Mouse (Mus musculus) intestine, embryonic 14.5 days (tissue): ENCODE data around the gene Vmn1r223. TPM values are rescaled to one million over a fixed set of nuclear protein-coding genes. Genes with fewer than 3 reads are reported as not detected.
"Not testable (repeated sequence)": the region's sequence is repeated elsewhere in the genome, so short reads cannot be mapped to it uniquely, and the experiment has no call there.

ENCODE experiments used
- ATAC-seq: fragments of 200-750 bp; cut with Nextera tagmentation; replicated peaks from 2 replicates; pipeline ENCODE4 v1.8.0; 2017; ENCODE audit warnings: low read depth, moderate number of reproducible peaks, moderate TSS enrichment, moderate library complexity; ENCODE audit not compliant: low FRiP score, low TSS enrichment
- DNase-seq: peaks from one replicate; pipeline ENCODE4 v3.0.0-alpha.2; 2018; ENCODE audit warnings: low spot score
- H3K27ac ChIP-seq: fragments of 300-500 bp; sonication (generic); 2 replicates; pipeline ENCODE4 v1.5.1; 2014; ENCODE audit warnings: low read depth, mild to moderate bottlenecking, control low read depth
- H3K27me3 ChIP-seq: fragments of 300-500 bp; sonication (generic); replicated peaks from 2 replicates; pipeline ENCODE4 v1.6.1; 2014; ENCODE audit warnings: low read length, control low read depth; ENCODE audit not compliant: control insufficient read depth, insufficient read depth
- H3K36me3 ChIP-seq: fragments of 300-500 bp; sonication (generic); 2 replicates; pipeline ENCODE4 v1.6.1; 2014; ENCODE audit warnings: low read length, control low read depth; ENCODE audit not compliant: control insufficient read depth, insufficient read depth
- H3K4me1 ChIP-seq: fragments of 300-500 bp; sonication (generic); replicated peaks from 2 replicates; pipeline ENCODE4 v1.6.1; 2014; ENCODE audit warnings: low read length, control low read depth, mixed read lengths; ENCODE audit not compliant: control insufficient read depth, insufficient read depth
- H3K4me2 ChIP-seq: fragments of 300-500 bp; sonication (generic); 2 replicates; pipeline ENCODE4 v1.6.1; 2014; ENCODE audit warnings: low read length
- H3K4me3 ChIP-seq: fragments of 300-500 bp; sonication (generic); 2 replicates; pipeline ENCODE4 v1.5.1; 2014; ENCODE audit warnings: low read depth, low read length, control low read depth, mixed read lengths
- H3K9ac ChIP-seq: fragments of 300-500 bp; sonication (generic); 2 replicates; pipeline ENCODE4 v1.6.1; 2014; ENCODE audit warnings: mild to moderate bottlenecking, low read length
- H3K9me3 ChIP-seq: fragments of 300-500 bp; sonication (generic); 2 replicates; pipeline ENCODE4 v1.6.1; 2016; ENCODE audit warnings: low read length, control low read depth; ENCODE audit not compliant: control insufficient read depth
- WGBS: fragments of 180-500 bp; shearing (Covaris S2); extraction: QIAGEN DNeasy Blood & Tissue Kit; methylation state at CpG from one replicate; pipeline ENCODE4 v1.1.7; 2014; 5-methylcytosine and 5-hydroxymethylcytosine counted together
- polyA plus RNA-seq: library from polyadenylated mRNA; unstranded; fragments of >200 nt; fragmentation: Nextera tagmentation; extraction: Ambion mirVana; gene quantifications from 2 replicates; pipeline ENCODE4 v1.2.1, GENCODE M21; 2014

The Vmn1r223 gene
- not detected in 2 replicates for polyA plus RNA-seq

DNA sequence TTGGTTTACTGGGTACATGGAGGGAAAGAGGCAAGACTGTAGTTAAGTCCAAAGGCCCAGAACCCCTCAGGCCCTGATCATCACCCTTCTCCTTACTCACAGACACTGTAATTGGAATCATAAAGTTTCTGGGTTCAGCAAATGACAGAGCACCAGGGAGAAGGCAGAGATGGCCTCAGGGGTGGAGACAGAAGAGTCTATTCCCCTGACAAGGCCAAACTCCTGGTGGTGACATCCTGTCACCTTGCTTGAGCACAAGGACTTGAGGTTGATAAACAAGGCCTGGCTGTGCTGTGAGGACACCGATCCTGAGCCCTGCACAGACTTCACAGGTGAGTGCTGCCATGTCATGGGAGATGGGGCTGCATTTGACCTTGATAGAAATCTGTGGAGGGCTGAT is at the start of gene Vmn1r223:
TSS of gene Vmn1r223 (plus strand) at position 301 of the 400 bp plus-strand sequence.
- H3K9ac ChIP-seq, H3K36me3 ChIP-seq, H3K9me3 ChIP-seq, H3K4me3 ChIP-seq, H3K27ac ChIP-seq, ATAC-seq, H3K4me2 ChIP-seq, H3K27me3 ChIP-seq, H3K4me1 ChIP-seq, DNase-seq: not testable (repeated sequence)
- WGBS = 92% methylated on average over 1 of the region's 1 CpGs

DNA sequence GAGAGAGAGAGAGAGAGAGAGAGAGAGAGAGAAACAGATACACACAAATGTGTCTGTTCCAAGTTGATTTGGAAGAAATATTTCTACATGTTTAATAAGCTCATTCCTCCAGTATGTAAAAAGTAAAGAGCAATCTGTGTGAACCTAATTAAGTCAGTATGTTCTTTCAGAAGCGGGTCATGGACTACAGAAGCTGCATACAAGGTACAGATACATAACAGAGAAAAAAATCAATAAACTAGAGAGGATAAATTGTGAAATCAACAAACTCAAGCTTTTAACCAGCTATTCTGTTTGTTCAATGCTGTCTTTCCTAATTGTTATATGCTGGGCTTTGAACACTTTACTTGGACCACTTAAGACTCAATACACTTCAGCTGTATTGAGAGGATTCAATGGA is 43.0 kb upstream of the Vmn1r223 start:
- ATAC-seq, H3K27ac ChIP-seq, H3K9ac ChIP-seq, H3K9me3 ChIP-seq, H3K4me2 ChIP-seq, H3K4me1 ChIP-seq, DNase-seq, H3K27me3 ChIP-seq, H3K4me3 ChIP-seq, H3K36me3 ChIP-seq: not testable (repeated sequence)
- WGBS = 78% methylated on average over 1 of the region's 1 CpGs

DNA sequence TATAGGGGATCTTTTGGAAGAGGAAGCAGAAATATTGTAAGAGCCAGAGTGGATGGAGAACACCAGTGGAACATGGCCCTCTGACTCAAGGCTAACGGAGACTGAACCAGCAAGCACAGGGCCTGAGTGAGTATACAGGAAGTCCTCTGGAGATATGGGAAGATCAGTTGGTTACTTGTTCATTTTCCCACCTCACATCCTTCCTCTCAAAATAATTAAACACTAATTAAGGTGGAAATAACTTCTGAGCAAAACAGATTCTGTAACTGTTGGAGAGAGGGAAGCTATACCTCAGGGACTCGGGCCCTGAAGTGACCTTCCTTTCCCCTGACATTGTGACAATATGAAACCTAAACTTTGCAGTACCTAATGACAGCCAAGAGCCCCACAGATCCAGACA is 33.1 kb upstream of the Vmn1r223 start, which contains the start of gene Vmn1r221:
TSS of gene Vmn1r221 (plus strand) at position 301 of the 400 bp plus-strand sequence.
- not testable (repeated sequence) for H3K9ac ChIP-seq, H3K4me3 ChIP-seq, DNase-seq, H3K27ac ChIP-seq, H3K36me3 ChIP-seq, ATAC-seq, H3K27me3 ChIP-seq, H3K4me2 ChIP-seq, H3K9me3 ChIP-seq, H3K4me1 ChIP-seq
- WGBS = 89% methylated on average over 2 of the region's 2 CpGs

- not testable (repeated sequence) for H3K4me3 ChIP-seq, H3K9me3 ChIP-seq, ATAC-seq, H3K27me3 ChIP-seq, H3K4me1 ChIP-seq, H3K4me2 ChIP-seq, H3K27ac ChIP-seq, H3K9ac ChIP-seq, DNase-seq, H3K36me3 ChIP-seq
Observed at GRCm38 (mm10) chr13:23235847-23236246, 11.1 kb upstream of the Vmn1r223 start, which contains the start of gene Vmn1r222. TSS of gene Vmn1r222 (minus strand) at chr13:23235947.

DNA sequence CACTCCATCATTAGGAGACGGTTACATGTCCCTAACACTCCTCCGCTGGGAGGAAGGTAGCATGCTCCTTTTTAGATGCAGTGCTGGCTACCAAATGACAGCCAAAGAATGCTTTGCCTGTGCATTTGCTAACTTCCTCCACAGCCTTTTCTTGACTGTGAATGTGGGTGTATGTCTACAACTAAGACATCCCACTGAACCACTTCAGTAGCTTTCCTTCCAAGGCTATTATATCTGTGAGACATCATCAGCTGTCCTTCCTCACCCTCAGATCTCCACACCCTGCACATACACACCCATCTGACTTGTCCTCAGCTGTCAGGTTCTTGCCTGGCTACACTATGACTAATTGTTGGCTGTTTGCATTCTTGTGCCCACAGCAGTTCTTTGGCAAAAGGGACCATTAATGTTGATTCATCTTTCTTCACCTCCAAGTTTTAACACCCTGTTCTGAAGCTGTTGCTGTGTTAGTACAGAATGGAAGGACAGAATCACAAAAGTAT is 11.7 kb downstream of the Vmn1r223 start:
- Histone ChIP-seq H3K4me1 (no peaks in the 10 kb centered on the region), H3K9me3 (no peaks in the 10 kb centered on the region), H3K27ac (no peak overlapping the region), H3K27me3 (no peaks in the 10 kb centered on the region), H3K4me3 (no peak overlapping the region), H3K9ac (no peak overlapping the region), H3K4me2 (no peak overlapping the region), H3K36me3 (no peaks in the 10 kb centered on the region)
- ATAC-seq = no peak
- DNase-seq = no peak
- WGBS = 85% methylated on average over 2 of the region's 2 CpGs

DNA sequence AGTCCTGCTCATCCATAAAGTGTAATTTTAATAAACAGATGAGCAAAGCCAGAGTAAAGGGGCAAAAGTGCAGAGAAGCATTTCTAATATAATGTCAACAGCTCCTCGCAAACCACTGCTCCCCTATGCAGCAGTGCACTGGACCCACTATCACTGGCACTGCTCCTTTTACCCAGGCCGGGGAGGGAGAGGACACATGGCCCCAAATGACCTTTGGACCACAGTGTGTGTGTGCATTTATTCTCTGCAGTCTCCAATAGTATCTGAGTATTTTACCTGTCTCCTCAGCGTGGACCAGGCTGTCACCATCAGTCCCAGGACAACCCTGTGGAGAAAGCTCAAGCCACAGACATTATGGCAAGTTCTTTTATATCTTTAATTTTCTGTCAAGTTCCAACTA is 21.7 kb downstream of the Vmn1r223 start:
- H3K4me1 ChIP-seq, H3K36me3 ChIP-seq, H3K4me2 ChIP-seq, H3K4me3 ChIP-seq, H3K9ac ChIP-seq, H3K9me3 ChIP-seq, ATAC-seq, DNase-seq, H3K27me3 ChIP-seq, H3K27ac ChIP-seq: not testable (repeated sequence)
- 63% methylated on average over 3 of the region's 3 CpGs for WGBS

DNA sequence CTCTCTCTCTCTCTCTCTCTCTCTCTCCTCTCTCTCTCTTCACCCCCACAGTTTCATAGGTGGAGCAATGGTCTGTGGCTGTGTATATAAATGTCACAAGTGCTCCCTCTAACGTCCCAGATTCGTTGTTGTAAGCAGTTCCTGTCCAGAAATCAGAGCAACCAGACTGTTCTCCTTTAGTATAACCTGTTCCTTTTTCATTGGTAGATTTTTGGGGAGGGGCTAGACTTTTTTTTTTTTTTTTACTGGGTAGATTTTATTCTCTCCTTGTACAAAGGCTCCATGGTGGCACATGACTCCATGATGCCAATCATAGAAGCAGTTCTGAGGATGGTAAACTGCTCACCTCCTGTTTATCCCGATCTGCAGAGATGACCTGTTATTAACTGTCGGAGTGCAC is 22.2 kb downstream of the Vmn1r223 start:
- WGBS = 37% methylated on average over 4 of the region's 4 CpGs
- not testable (repeated sequence) for H3K27me3 ChIP-seq, H3K4me3 ChIP-seq, H3K4me2 ChIP-seq, H3K9ac ChIP-seq, H3K9me3 ChIP-seq, H3K36me3 ChIP-seq, H3K4me1 ChIP-seq, H3K27ac ChIP-seq, DNase-seq
- ATAC-seq = 0 out of 2 replicates have a peak, but pooled peaks have one; percentile 47

DNA sequence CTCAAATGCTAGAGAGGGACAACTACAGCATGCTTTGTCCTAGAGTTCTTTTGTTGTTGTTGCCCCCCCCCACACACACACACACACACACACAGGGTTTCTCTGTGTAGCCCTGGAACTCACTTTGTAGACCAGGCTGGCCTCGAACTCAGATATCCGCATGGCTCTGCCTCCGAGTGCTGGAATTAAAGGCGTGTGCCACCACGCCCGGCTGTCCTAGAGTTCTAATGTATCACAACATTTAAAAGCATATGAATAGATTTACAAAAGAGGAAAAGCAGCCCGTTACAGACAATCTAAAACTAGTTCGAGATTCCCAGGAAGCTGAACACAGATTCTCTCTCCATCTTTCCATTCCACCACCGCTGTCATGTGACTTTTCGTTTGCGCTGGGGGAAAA is 22.7 kb downstream of the Vmn1r223 start:
- peak overlapping the region; percentile 43 for H3K4me2 ChIP-seq
- H3K9ac ChIP-seq = no peak overlapping the region
- no peaks in the 10 kb centered on the region for H3K9me3 ChIP-seq
- ATAC-seq (no peak), DNase-seq (no peak)
- H3K36me3 ChIP-seq = no peaks in the 10 kb centered on the region
- H3K4me3 ChIP-seq = peak overlapping the region; percentile 26
- WGBS = 38% methylated on average over 11 of the region's 11 CpGs
- H3K27me3 ChIP-seq = no peaks in the 10 kb centered on the region
- no peak overlapping the region for H3K27ac ChIP-seq
- H3K4me1 ChIP-seq = 0 out of 2 replicates have a peak, but pooled peaks cover 5% of the 10 kb centered on the region
